Mouse (Mus musculus) C2C12 (cell line): ENCODE measurements around the gene Gm14190.
"Not testable (repeated sequence)": the region's sequence is repeated elsewhere in the genome, so short reads cannot be mapped to it uniquely, and the experiment has no call there.

Experiments used
- CEBPB ChIP-seq: IDR thresholded peaks from one replicate; pipeline ENCODE4 v1.6.1; 2011; ENCODE audit warnings: low read depth, mild to moderate bottlenecking, control low read depth, moderate library complexity
- CTCF ChIP-seq: IDR thresholded peaks from one replicate; pipeline ENCODE4 v1.5.1; 2011; ENCODE audit not compliant: control insufficient read depth, insufficient read depth, insufficient read length
- FOSL1 ChIP-seq: IDR thresholded peaks from one replicate; pipeline ENCODE4 v1.8.0; 2011; ENCODE audit warnings: mild to moderate bottlenecking, low read length; ENCODE audit not compliant: poor library complexity, insufficient read depth, severe bottlenecking
- MAX ChIP-seq: IDR thresholded peaks from one replicate; pipeline ENCODE4 v1.6.1; 2011; ENCODE audit warnings: mild to moderate bottlenecking, control low read depth
- MYOG ChIP-seq: IDR thresholded peaks from one replicate; pipeline ENCODE4 v1.6.1; 2011; ENCODE audit not compliant: control insufficient read depth, insufficient read length; ENCODE audit errors: extremely low read depth
- USF1 ChIP-seq: IDR thresholded peaks from one replicate; pipeline ENCODE4 v1.6.1; 2011; ENCODE audit warnings: low read depth, mild to moderate bottlenecking, control low read depth, moderate library complexity

DNA sequence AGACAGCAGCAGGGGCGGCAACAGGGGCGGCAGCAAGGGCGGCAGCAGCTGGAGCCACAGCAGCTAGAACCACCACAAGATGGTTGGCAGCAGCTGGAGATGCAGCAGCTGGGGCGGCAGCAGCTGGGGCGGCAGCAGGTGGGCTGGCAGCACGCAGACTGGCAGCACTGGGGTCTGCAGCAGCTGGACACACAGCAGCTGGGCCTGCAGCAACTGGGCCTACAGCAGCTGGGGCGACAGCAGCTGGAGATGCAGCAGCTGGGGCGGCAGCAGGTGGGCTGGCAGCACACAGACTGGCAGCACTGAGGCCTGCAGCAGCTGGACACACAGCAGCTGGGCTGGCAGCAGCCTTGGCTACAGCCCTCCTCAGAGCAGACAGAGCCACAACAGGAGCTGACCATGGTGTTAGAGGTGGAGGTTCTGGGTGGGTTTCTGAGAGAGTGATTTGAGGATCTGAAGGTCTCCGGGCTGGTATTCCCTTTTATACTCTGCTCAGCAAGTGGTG lies 46.9 kb downstream of the Gm14190 start, which contains the start of gene Krtap4-7:
- TF ChIP-seq CTCF, MAX, CEBPB, USF1, FOSL1, MYOG: not testable (repeated sequence)
